Mouse (Mus musculus) bone marrow macrophage, adult 2 months (primary cell): ENCODE measurements around the gene Trpc7. TPM values are rescaled to one million over a fixed set of nuclear protein-coding genes. Genes with fewer than 3 reads are reported as not detected.

ENCODE experiments used
- H3K27ac ChIP-seq: 2 replicates; pipeline ENCODE4 v1.5.1; 2012; ENCODE audit warnings: low read depth, low read length; ENCODE audit not compliant: insufficient read depth
- H3K4me1 ChIP-seq: 2 replicates; pipeline ENCODE4 v1.6.1; 2012; ENCODE audit warnings: low read length; ENCODE audit not compliant: control insufficient read depth, insufficient read depth
- H3K4me3 ChIP-seq: 2 replicates; pipeline ENCODE4 v1.5.1; 2012; ENCODE audit warnings: mild to moderate bottlenecking, low read length, moderate library complexity; ENCODE audit not compliant: insufficient read depth
- CTCF ChIP-seq: IDR thresholded peaks from 2 replicates; pipeline ENCODE4 v1.5.1; 2012; ENCODE audit warnings: low read depth, mild to moderate bottlenecking, low read length, moderate library complexity
- POLR2A ChIP-seq: IDR thresholded peaks from 2 replicates; pipeline ENCODE4 v1.6.1; 2012; ENCODE audit warnings: mild to moderate bottlenecking, low read depth, low read length, borderline replicate concordance
- polyA plus RNA-seq: library from polyadenylated mRNA; stranded (reverse); fragments of >200 nt; gene quantifications from 2 replicates; pipeline ENCODE4 v1.2.4, GENCODE M21; 2012; ENCODE audit not compliant: missing spikeins, insufficient read depth, insufficient read length

The Trpc7 gene
- polyA plus RNA-seq, 1 experiment = not detected

- H3K4me1 ChIP-seq = no peaks in the 10 kb centered on the region
- TF ChIP-seq POLR2A (no peak), CTCF (no peak)
- no peak overlapping the region for H3K27ac ChIP-seq
- H3K4me3 ChIP-seq = no peak overlapping the region
These were observed 161.2 kb downstream of the Trpc7 start for GRCm38 (mm10) chr13:56734617-56735016.

GRCm38 (mm10) chr13:56729046-56729445, 166.7 kb downstream of the Trpc7 start:
- Histone ChIP-seq H3K4me3 (no peak overlapping the region), H3K4me1 (no peaks in the 10 kb centered on the region), H3K27ac (no peak overlapping the region)
- TF ChIP-seq CTCF (no peak), POLR2A (no peak)

GRCm38 (mm10) chr13:56726551-56726950, 169.2 kb downstream of the Trpc7 start:
- TF ChIP-seq CTCF (no peak), POLR2A (no peak)
- Histone ChIP-seq H3K27ac (no peak overlapping the region), H3K4me3 (no peak overlapping the region), H3K4me1 (no peaks in the 10 kb centered on the region)

Other genes with a start within 250 kb of the Trpc7 start
- gene Smad5, start 193.0 kb downstream of the Trpc7 start, polyA plus RNA-seq = 10.2 and 11.5 TPM in 2 replicates
- not detected in 2 replicates for gene Gm45623, start 142.2 kb downstream of the Trpc7 start, polyA plus RNA-seq